Mouse (Mus musculus) ES-E14 (cell line): ENCODE results near the gene Aes.
A peak's percentile ranks its signal among the peaks of the same experiment; 100 is the strongest.

Experiments used
- CHD2 ChIP-seq: IDR thresholded peaks from 2 replicates; pipeline ENCODE4 v1.6.1; 2014; ENCODE audit warnings: mild to moderate bottlenecking, low read depth, low read length, inconsistent platforms
- HCFC1 ChIP-seq: IDR thresholded peaks from 2 replicates; pipeline ENCODE4 v1.6.1; 2012; ENCODE audit warnings: low read length, inconsistent platforms, borderline replicate concordance; ENCODE audit not compliant: insufficient read depth
- MAFK ChIP-seq: IDR thresholded peaks from 2 replicates; pipeline ENCODE4 v1.6.1; 2014; ENCODE audit warnings: mild to moderate bottlenecking, low read depth, low read length, inconsistent platforms; ENCODE audit not compliant: insufficient read depth
- ZC3H11A ChIP-seq: IDR thresholded peaks from 2 replicates; pipeline ENCODE4 v1.6.1; 2012; ENCODE audit warnings: low read depth, mild to moderate bottlenecking, inconsistent platforms, low read length, borderline replicate concordance
- ZNF384 ChIP-seq: IDR thresholded peaks from 2 replicates; pipeline ENCODE4 v1.6.1; 2012; ENCODE audit warnings: low read depth, low read length, inconsistent platforms

GRCm38 (mm10) chr10:81604968-81605665 is 45.8 kb downstream of the Aes start:
- no peak for TF ChIP-seq ZNF384
- TF ChIP-seq MAFK = no peak
- TF ChIP-seq ZC3H11A = no peak
- peak; percentile 41; the same call in 1 of the 2 replicates for TF ChIP-seq CHD2
- no peak for TF ChIP-seq HCFC1
